Mouse (Mus musculus): ENCODE data around the gene Gm26727. TPM values are rescaled to one million over a fixed set of nuclear protein-coding genes. Genes with fewer than 3 reads are reported as not detected.
"Not testable (repeated sequence)": the region's sequence is repeated elsewhere in the genome, so short reads cannot be mapped to it uniquely, and the experiment has no call there.

Gene Gm26727
- not detected for total RNA-seq (2021)
- long read RNA-seq, experiment 1 = 0 reads
- long read RNA-seq, experiment 2 = 0 reads

DNA sequence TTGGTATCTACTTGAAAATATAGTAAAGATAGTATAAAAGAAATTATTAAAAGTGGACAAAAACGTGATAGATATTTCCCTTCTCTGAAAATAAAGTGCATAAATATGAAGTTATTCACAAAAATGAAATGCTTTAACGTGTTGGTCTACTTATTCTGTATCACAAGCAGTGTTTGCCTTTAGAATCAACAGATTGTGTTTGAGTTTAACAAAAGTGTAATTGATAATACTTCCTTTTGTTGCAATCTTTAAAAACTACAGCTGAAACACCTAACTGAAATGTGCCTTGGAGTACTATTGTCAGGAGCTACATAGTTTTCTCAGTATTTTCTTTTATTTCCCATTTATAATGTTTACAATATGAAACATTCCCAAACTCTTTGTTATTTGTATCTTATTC, at the start of gene Gm26727:
Gene Gm26727 (minus strand): TSS at position 101 of the 400 bp plus-strand sequence.
- no peak for DNase-seq
- intact Hi-C loops (cut with DNase I; ENCODE audit: low total_unique reads) = no loop called here

DNA sequence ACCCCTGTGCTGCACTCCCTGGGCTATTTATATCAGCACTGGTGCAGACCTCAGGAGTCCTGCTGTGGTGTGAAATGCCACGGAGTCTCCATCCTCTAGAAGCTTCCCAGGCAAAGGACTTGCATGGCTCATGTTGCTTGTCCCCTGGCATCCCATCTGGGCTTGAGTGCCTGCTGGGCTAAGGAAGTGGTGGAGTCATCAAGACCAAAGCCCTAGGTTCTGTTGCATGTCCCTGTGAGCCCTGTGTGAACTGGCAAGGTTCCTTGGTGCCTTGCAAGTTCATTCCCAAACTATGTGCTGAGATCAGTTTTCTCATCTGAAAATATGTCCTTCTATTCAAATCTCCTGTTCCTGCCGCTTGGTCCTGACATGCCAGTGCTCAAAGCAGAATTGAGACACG, 48.1 kb upstream of the Gm26727 start:
- DNase-seq = peak; percentile 71
- intact Hi-C loops (cut with DNase I; ENCODE audit: low total_unique reads) = no loop called here

DNA sequence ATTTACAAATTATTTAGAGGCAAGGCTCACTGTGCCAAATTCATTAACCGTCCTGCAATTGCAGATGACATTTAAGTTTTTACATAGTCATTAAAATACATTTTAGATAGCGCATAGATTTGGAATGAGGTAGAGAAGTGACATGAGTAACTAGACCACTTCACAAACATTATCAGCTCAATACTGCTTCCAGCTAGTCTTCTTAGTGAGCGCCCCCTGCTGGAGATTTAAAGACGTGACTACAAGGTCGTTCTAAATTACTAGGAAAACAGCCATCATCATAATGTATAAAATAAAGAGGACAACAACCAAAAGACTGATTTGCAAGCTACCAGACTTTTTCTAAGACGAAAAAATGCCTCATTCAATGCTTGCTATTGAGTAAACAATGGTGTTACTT, 44.8 kb upstream of the Gm26727 start:
- intact Hi-C loops (cut with DNase I; ENCODE audit: low total_unique reads) = no loop called here
- DNase-seq = peak; percentile 42

DNA sequence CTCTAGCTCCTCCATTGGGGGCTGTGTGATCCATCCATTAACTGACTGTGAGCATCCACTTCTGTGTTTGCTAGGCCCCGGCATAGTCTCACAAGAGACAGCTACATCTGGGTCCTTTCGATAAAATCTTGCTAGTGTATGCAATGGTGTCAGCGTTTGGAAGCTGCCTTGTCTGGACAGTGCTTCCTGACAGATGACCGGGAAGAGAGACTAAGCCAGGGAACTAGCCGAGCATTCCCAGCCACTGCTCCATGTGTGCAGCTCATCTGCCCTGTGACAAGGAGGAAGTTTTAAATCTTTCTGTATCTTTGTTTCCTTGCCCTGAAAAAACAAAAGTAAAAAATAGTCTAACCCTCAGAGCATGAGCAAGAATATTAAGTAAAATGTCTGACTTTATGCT, 37.0 kb upstream of the Gm26727 start:
- DNase-seq; intact Hi-C loops (cut with DNase I; ENCODE audit: low total_unique reads): not testable (repeated sequence)

DNA sequence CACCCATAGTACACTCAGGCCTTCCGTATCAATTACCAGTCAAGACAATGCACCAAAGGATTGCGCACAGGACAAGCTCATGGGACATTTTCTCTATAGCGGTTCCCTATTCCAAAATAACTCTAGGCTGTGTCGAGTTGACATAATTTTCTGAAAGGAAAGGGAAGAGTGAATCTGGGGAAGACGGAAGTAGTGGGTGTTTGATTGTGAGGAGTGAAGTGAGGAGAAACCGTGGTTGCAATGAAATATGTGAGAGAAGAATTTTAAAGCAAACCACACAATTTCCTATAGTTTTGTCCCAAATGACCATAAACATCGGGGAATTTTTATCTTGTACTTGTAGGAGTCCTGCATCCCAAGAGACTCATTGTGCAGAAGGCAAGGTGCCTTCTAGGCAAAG, 34.1 kb upstream of the Gm26727 start:
- no peak for DNase-seq
- intact Hi-C loops (cut with DNase I; ENCODE audit: low total_unique reads) = no loop called here

DNA sequence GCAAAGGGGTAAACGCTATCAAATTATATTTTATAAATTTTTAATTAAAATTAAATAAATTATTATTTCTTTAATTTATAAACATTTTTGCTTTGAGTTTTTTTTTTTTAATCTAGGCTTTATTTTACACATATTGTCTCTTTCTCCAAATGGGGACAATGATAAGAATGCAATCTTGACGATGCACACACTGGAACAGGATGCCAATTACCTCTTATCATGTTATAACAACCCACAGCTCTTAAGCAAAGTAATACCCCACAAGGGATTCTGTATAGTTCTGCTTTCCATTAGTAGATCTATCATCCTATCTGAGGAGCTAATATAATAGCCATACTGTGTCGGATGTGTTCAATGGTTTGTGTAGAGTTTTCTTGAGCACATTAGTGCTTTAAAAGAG, 27.9 kb upstream of the Gm26727 start:
- DNase-seq = no peak
- intact Hi-C loops (cut with DNase I; ENCODE audit: low total_unique reads) = no loop called here

DNA sequence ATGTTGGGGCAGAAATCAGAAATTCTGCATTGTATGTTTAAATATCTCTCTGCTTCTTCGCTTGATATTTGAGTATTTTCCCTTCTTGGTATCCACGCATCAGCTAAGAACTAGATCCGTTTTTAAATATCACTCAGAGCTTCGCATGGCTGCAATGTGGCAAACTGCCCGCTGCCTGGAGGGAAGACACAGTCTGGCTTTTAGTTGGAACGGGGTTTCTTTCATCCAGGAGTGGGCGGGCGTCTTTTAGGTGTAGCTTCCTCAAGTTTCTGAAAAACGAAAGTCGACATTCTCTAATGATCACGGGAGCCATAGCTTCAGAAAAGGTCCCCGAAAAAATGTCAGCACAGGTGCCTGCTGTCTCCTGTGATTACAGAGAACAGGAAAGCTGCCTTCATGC, 14.2 kb upstream of the Gm26727 start:
- peak; percentile 42 for DNase-seq
- intact Hi-C loops (cut with DNase I; ENCODE audit: low total_unique reads) = no loop called here

GRCm38 (mm10) chr2:67446772-67447171, 13.8 kb upstream of the Gm26727 start:
- intact Hi-C loops (cut with DNase I; ENCODE audit: low total_unique reads) = no loop called here
- DNase-seq = no peak

GRCm38 (mm10) chr2:67445780-67446179, 12.8 kb upstream of the Gm26727 start, which contains the start of gene Xirp2:
Gene Xirp2, plus strand, starts transcription at chr2:67446002.
- intact Hi-C loops (cut with DNase I; ENCODE audit: low total_unique reads) = no loop called here

GRCm38 (mm10) chr2:67438309-67438708, 5.3 kb upstream of the Gm26727 start:
- intact Hi-C loops (cut with DNase I; ENCODE audit: low total_unique reads) = no loop called here
- DNase-seq = no peak

More at GRCm38 (mm10) chr2:67445780-67446179, 12.8 kb upstream of the Gm26727 start, which contains the start of gene Xirp2:
- peak; percentile 18 for DNase-seq

- intact Hi-C loops (cut with DNase I; ENCODE audit: low total_unique reads) = no loop called here
- DNase-seq = no peak
Observed at GRCm38 (mm10) chr2:67422799-67423198, 10.2 kb downstream of the Gm26727 start.

GRCm38 (mm10) chr2:67420853-67421252, 12.1 kb downstream of the Gm26727 start:
- no peak for DNase-seq
- intact Hi-C loops (cut with DNase I; ENCODE audit: low total_unique reads) = no loop called here

- DNase-seq; intact Hi-C loops (cut with DNase I; ENCODE audit: low total_unique reads): not testable (repeated sequence)
Observed at GRCm38 (mm10) chr2:67413425-67413824, 19.6 kb downstream of the Gm26727 start, which contains the start of gene Gm21830. Gene Gm21830, plus strand, starts transcription at chr2:67413725.

Other genes with a start within 250 kb of the Gm26727 start
- gene Gm21830, start 19.5 kb downstream of the Gm26727 start, total RNA-seq (2021) = not detected
- 100 to 1,000 TPM; 444 to 471 TPM for gene Xirp2, start 12.8 kb upstream of the Gm26727 start, total RNA-seq (2021)
- gene B3galt1, start 132.7 kb upstream of the Gm26727 start, total RNA-seq (2021) = 1 to 10 TPM; 1.6 to 2.9 TPM